Mouse (Mus musculus) central nervous system, embryonic 14 days (tissue): ENCODE data around the gene Pla2g3. TPM values are rescaled to one million over a fixed set of nuclear protein-coding genes. Genes with fewer than 3 reads are reported as not detected.

Source experiments
- polyA plus RNA-seq: library from polyadenylated mRNA; depleted of rRNA; stranded (reverse); fragments of >200 nt; gene quantifications from 2 replicates; pipeline ENCODE4 v1.2.3, GENCODE M21; 2012; rRNA removed

Gene Pla2g3
- polyA plus RNA-seq, result 1.3 and 1.4 TPM in 2 replicates

DNA sequence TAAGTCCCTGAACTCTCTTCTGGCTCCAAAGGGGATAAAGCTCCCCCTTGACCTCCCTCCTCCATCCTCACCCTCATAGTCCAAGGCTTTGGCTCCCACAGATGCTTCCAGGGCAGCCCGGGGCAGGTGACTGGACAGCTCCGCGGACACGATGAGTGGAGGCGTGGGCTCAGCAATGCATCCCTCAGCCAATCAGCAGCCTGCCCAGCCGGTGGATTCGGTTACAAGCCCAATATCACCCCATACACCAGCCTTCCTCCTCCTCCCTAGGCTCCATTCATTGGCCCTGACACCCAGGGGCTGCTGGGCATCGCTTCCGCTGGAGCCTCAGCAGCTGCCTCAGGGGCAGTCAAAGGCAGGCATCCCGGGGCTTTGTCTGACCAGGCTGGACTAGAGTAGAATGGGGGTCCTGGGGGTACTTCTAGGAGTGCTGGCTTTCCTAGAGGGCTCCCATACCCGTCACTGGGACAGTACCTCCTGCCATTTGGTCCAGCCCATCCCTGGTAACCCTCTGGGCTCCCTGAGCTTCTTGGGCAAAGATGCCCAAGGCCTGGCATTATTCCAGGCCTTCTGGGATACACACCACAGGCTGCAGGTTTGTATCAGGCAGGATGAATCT, at the start of gene Pla2g3:
Gene Pla2g3, plus strand, starts transcription at position 333 of the 619 bp plus-strand sequence.

DNA sequence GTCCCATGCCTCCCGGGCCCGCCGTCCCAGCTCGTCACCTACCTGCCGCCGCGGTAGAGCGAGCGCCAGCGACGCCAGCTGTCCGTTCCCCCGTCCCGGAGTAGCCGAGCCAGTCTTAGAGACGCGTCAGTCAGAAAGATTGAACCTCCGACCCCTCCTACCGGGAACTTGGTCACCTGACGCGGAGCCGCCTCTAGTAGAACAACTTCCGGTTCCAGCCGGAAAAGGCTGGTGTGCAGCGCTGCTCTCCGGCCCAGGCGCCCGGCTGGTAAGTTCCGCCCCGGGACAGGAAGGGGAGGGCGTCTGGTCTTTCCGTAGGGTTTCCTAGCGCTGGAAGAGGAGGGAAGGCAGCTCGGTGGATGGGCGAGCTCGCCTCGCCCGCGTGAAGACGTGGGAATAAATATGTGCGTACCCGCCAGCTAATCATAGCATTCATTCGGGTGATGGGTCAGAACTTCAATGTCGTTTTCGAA, 35.9 kb upstream of the Pla2g3 start, which contains the start of gene Rnf185:
Gene Rnf185, minus strand, starts transcription at position 197 of the 473 bp plus-strand sequence.

DNA sequence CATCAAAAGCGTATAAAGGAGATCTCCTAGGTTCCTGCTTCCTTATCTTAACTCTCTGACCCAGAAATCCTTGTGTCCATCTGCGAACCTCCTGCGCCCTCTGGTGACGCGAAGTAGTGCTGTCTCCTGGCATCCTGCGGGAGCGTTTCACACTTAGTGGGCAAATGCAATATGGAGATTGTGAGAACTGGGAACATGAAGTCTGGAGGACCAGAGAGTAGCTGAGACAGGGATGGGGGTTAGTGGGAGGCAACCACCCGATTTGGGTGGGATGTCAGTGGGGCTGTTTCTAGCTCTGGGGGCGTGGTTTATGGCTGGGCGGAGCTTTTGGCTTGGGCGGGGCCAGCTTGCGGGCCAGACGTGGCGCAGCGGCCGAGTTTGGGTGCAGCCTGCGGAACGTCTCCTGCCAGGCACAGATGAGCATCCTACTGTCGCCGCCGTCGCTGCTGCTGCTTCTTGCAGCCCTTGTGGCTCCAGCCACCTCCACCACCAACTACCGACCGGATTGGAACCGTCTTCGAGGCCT, 26.5 kb downstream of the Pla2g3 start, which contains the start of gene Selenom:
Gene Selenom, plus strand, starts transcription at position 156 of the 526 bp plus-strand sequence.

GRCm38 (mm10) chr11:3540451-3541085, 52.5 kb downstream of the Pla2g3 start, which contains the start of gene Smtn:
Gene Smtn (minus strand): TSS chr11:3540612.

Other genes starting within 250 kb of the Pla2g3 start
- gene Drg1, start 221.9 kb upstream of the Pla2g3 start, polyA plus RNA-seq, result 89.0 and 97.8 TPM in 2 replicates
- 76.4 and 94.9 TPM in 2 replicates for gene Patz1, start 199.4 kb upstream of the Pla2g3 start, polyA plus RNA-seq
- gene Pik3ip1, start 157.9 kb upstream of the Pla2g3 start, polyA plus RNA-seq, result 20.1 and 23.3 TPM in 2 replicates
- 165 and 178 TPM in 2 replicates for gene Limk2, start 79.1 kb upstream of the Pla2g3 start, polyA plus RNA-seq
- 38.1 and 39.9 TPM in 2 replicates for gene Rnf185, start 35.9 kb upstream of the Pla2g3 start, polyA plus RNA-seq
- 2.5 and 2.9 TPM in 2 replicates for gene Inpp5j, start 16.5 kb downstream of the Pla2g3 start, polyA plus RNA-seq
- gene Selenom, start 26.4 kb downstream of the Pla2g3 start, polyA plus RNA-seq, result 63.3 and 92.8 TPM in 2 replicates
- 9.2 and 17.0 TPM in 2 replicates for gene Smtn, start 52.3 kb downstream of the Pla2g3 start, polyA plus RNA-seq
- 46.7 and 48.1 TPM in 2 replicates for gene Morc2a, start 160.9 kb downstream of the Pla2g3 start, polyA plus RNA-seq